Mouse (Mus musculus) hindbrain, embryonic 10.5 days (tissue): Measurements from ENCODE around the gene Gca. TPM values are rescaled to one million over a fixed set of nuclear protein-coding genes. Genes with fewer than 3 reads are reported as not detected.

Source experiments
- DNase-seq: peaks from one replicate; pipeline ENCODE4 v3.0.0-alpha.2; 2017; ENCODE audit warnings: low spot score
- H3K27ac ChIP-seq: fragments of 300-500 bp; sonication (generic); 2 replicates; pipeline ENCODE4 v1.5.1; 2016; ENCODE audit warnings: mild to moderate bottlenecking, moderate library complexity
- H3K27me3 ChIP-seq: fragments of 300-500 bp; sonication (generic); 2 replicates; pipeline ENCODE4 v1.6.1; 2016; ENCODE audit warnings: mild to moderate bottlenecking; ENCODE audit not compliant: poor library complexity, insufficient read depth, severe bottlenecking
- H3K36me3 ChIP-seq: fragments of 300-500 bp; sonication (generic); 2 replicates; pipeline ENCODE4 v1.6.1; 2016; ENCODE audit warnings: mild to moderate bottlenecking, moderate library complexity
- H3K4me1 ChIP-seq: fragments of 300-500 bp; sonication (generic); replicated peaks from 2 replicates; pipeline ENCODE4 v1.6.1; 2016; ENCODE audit warnings: mild to moderate bottlenecking
- H3K4me3 ChIP-seq: fragments of 300-500 bp; sonication (generic); 2 replicates; pipeline ENCODE4 v1.5.1; 2016; ENCODE audit warnings: mild to moderate bottlenecking, moderate library complexity
- H3K9me3 ChIP-seq: fragments of 300-500 bp; sonication (generic); 2 replicates; pipeline ENCODE4 v1.6.1; 2016; ENCODE audit warnings: mild to moderate bottlenecking, moderate library complexity
- WGBS: fragments of 180-500 bp; shearing (Covaris S2); methylation state at CpG from one replicate; pipeline ENCODE4 v1.1.7; 2016; 5-methylcytosine and 5-hydroxymethylcytosine counted together
- polyA plus RNA-seq: library from polyadenylated mRNA; unstranded; fragments of >200 nt; fragmentation: Nextera tagmentation; extraction: Ambion mirVana; gene quantifications from 2 replicates; pipeline ENCODE4 v1.2.1, GENCODE M21; 2016

Gca gene
- polyA plus RNA-seq, 1 experiment from 2014 or later, result 2.3 TPM

DNA sequence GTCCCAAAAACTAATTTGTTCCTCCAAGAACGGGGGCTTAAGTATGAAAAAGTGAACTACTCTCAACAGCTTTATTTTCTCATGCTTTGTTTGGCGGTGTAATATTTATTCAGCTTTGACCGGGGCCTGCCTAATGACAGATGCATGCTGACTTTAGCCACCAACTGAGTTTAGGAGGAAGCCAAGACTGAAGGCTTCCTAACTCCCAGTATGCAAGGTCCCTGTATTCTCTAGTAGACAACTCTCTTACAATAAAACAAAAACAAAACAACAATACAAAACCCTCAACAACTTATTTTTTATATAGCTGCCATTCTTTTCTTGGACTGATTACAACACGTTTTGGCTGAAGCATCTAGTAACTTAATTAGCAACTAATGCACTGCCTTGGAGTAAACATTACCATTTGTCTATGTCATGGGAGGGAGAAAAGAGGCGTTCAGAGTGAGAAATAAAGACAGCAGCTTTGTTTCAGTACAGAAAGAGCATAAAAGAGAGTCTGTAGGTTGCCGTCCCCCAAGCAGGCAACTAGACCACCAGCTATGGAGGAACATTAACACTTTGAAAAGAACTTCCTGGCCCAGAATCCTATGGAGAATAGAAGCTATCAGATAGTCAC is 17.3 kb upstream of the Gca start:
- Histone ChIP-seq H3K36me3 (no peaks in the 10 kb centered on the region), H3K4me1 (peaks cover 19% of the 10 kb centered on the region), H3K27ac (peak overlapping the region; percentile 83), H3K9me3 (no peaks in the 10 kb centered on the region), H3K4me3 (peak overlapping the region; percentile 61), H3K27me3 (peaks cover 16% of the 10 kb centered on the region; the same call in 1 of the 2 replicates)
- WGBS, result 14% methylated on average over 6 of the region's 6 CpGs
- no peak for DNase-seq

- no peaks in the 10 kb centered on the region for H3K9me3 ChIP-seq
- no peak for DNase-seq
- H3K27me3 ChIP-seq, result no peaks in the 10 kb centered on the region
- H3K4me3 ChIP-seq, result no peak overlapping the region
- 76% methylated on average over 4 of the region's 4 CpGs for WGBS
- H3K36me3 ChIP-seq, result no peaks in the 10 kb centered on the region
- no peak overlapping the region for H3K27ac ChIP-seq
- peaks cover 5% of the 10 kb centered on the region; the same call in 1 of the 2 replicates for H3K4me1 ChIP-seq
Measured at GRCm38 (mm10) chr2:62651890-62652289, 12.2 kb upstream of the Gca start.

DNA sequence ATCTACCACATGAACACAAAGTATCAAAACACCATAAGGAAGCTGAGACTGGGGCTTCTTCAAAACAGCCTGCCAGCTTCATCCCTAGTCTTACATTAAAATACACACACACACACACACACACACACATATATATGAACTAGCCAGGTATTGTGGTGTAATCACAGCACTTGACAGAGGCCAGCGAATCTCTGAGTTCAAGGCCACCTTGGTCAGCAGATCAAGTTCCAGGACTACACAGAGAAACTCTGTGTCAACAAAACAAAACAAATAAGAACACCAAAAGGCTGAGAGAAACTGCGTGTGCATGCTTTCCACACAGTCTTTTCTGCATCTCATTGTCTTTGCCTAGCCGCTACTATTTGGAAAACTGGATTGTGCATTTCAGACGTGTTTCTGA is 11.6 kb upstream of the Gca start:
- Histone ChIP-seq H3K27ac (no peak overlapping the region), H3K9me3 (no peaks in the 10 kb centered on the region), H3K27me3 (no peaks in the 10 kb centered on the region), H3K36me3 (no peaks in the 10 kb centered on the region), H3K4me3 (no peak overlapping the region), H3K4me1 (no peaks in the 10 kb centered on the region)
- no peak for DNase-seq
- 85% methylated on average over 4 of the region's 4 CpGs for WGBS

GRCm38 (mm10) chr2:62654519-62655338 is 9.4 kb upstream of the Gca start:
- Histone ChIP-seq H3K4me1 (no peaks in the 10 kb centered on the region), H3K36me3 (no peaks in the 10 kb centered on the region), H3K27me3 (no peaks in the 10 kb centered on the region), H3K27ac (no peak overlapping the region), H3K9me3 (no peaks in the 10 kb centered on the region), H3K4me3 (no peak overlapping the region)
- 53% methylated on average over 7 of the region's 7 CpGs for WGBS
- peak; percentile 26 for DNase-seq

DNA sequence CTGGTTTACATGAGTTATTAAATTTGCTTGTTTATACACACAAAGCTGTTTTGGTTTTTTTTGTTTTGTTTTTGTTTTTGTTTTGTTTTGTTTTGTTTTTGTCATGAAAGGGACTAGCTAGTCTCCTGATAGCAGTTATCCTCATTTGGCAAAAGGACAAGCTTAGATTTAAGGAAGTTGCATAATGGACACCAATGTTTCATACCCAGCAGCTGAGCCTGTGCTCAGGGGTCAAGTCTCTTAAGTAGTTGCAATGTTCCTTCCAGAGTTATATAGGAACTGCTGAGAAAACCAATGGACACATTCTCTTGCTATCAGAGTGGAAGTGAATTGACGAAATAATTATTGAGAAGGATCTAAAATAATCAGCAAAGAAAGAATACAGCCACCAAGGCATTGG is 8.0 kb upstream of the Gca start:
- no peak for DNase-seq
- no peaks in the 10 kb centered on the region for H3K4me1 ChIP-seq
- H3K27me3 ChIP-seq, result no peaks in the 10 kb centered on the region
- no peak overlapping the region for H3K27ac ChIP-seq
- H3K4me3 ChIP-seq, result no peak overlapping the region
- H3K9me3 ChIP-seq, result no peaks in the 10 kb centered on the region
- H3K36me3 ChIP-seq, result no peaks in the 10 kb centered on the region
- WGBS, result 76% methylated on average over 1 of the region's 1 CpGs

DNA sequence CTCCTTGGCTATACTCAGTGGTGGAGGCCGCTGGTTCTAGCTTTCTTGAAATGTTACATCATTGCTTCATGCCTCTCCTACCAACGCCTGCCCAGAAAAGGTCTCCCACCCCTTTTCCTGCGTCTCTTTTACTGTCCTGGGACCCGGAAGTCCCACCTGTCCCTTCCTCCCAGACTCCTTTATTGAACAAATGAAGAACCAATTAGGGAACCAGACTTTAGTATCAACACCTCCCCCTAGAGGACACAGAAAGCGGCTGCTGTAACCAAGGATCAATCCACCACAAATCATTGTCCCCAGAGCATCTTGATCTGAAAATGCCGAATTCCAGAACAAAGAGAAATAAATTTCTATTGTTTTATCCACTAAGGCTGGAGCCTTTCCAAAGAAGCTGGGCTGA is 3.5 kb upstream of the Gca start:
- no peaks in the 10 kb centered on the region for H3K9me3 ChIP-seq
- H3K4me3 ChIP-seq, result no peak overlapping the region
- no peak overlapping the region for H3K27ac ChIP-seq
- no peaks in the 10 kb centered on the region for H3K36me3 ChIP-seq
- H3K4me1 ChIP-seq, result peaks cover 7% of the 10 kb centered on the region; the same call in 1 of the 2 replicates
- H3K27me3 ChIP-seq, result peaks cover 14% of the 10 kb centered on the region
- WGBS, result 53% methylated on average over 6 of the region's 6 CpGs
- DNase-seq, result no peak

- no peak for DNase-seq
- WGBS, result 86% methylated on average over 3 of the region's 3 CpGs
- Histone ChIP-seq H3K36me3 (no peaks in the 10 kb centered on the region), H3K9me3 (no peaks in the 10 kb centered on the region), H3K4me1 (peaks cover 7% of the 10 kb centered on the region; the same call in 1 of the 2 replicates), H3K27me3 (peaks cover 15% of the 10 kb centered on the region), H3K4me3 (no peak overlapping the region), H3K27ac (no peak overlapping the region)
Measured at GRCm38 (mm10) chr2:62662560-62662959, 1.5 kb upstream of the Gca start.

DNA sequence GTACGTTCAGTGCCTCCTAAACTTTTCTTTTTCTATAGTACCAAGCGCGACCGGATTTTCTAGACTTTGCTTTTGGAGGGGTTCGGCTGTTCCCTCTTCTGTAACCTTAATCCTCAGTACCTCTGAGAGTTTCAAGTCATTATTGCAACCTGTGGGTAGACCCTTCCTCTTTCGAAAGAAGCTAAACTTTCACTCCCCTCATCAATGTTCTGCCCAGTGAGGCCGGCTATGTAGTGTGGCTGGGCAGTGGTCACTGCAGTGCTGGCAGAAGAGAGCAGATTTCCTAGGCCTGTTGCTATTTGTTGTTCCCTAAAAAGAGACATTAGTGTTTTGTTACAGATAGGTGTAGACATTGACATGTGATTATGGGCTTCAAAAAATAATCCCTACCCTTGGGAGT is 754 bp downstream of the Gca start:
- Histone ChIP-seq H3K27me3 (peaks cover 15% of the 10 kb centered on the region), H3K9me3 (no peaks in the 10 kb centered on the region), H3K4me1 (peaks cover 7% of the 10 kb centered on the region; the same call in 1 of the 2 replicates), H3K4me3 (peak overlapping the region; percentile 72), H3K27ac (no peak overlapping the region), H3K36me3 (no peaks in the 10 kb centered on the region)
- DNase-seq, result no peak
- WGBS, result 67% methylated on average over 7 of the region's 7 CpGs

DNA sequence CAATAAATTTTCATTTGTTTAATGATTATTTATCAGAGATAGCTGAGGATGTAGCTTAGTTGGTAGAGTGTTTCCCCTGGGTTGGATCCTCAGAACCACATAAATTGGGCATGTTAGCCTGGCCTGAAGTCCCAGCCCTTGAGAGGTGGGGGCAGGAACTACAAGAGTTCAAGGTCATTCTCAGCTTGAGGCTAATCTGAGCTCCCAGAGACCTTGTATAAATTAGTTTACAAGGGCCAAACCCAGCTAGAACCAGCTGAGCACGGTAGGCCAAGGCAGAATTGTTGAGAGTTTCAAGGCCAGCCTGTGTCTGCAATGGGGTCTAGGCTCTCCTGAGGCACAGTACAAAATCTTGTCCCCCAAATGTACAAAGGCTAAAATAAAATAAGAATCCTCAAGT is 1.5 kb downstream of the Gca start:
- DNase-seq, result no peak
- H3K4me1 ChIP-seq, result peaks cover 7% of the 10 kb centered on the region; the same call in 1 of the 2 replicates
- peaks cover 15% of the 10 kb centered on the region for H3K27me3 ChIP-seq
- no peak overlapping the region for H3K27ac ChIP-seq
- no peak overlapping the region for H3K4me3 ChIP-seq
- 50% methylated on average over 1 of the region's 1 CpGs for WGBS
- no peaks in the 10 kb centered on the region for H3K9me3 ChIP-seq
- H3K36me3 ChIP-seq, result no peaks in the 10 kb centered on the region

DNA sequence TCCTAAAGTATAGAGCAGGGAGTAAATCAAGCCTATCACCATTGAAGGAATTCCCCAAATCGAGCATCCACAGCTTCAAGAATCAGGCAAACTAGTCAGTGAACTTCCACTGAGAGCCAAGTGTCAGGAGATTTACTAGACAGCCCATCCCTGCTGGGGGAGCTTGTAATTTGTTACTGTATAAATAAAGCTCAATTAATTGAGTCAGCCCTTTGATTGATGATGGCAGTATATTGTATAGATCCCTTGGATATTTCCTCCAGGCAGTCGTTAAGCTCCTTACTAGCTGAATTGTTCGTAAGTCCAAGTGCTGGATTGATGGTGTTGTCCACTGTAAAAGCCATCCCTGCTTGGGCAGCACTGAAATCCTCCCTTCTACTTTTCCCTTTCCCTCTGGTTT is 5.8 kb downstream of the Gca start:
- H3K36me3 ChIP-seq, result no peaks in the 10 kb centered on the region
- no peak overlapping the region for H3K4me3 ChIP-seq
- H3K27me3 ChIP-seq, result peaks cover 8% of the 10 kb centered on the region
- DNase-seq, result no peak
- 85% methylated on average over 3 of the region's 3 CpGs for WGBS
- H3K9me3 ChIP-seq, result no peaks in the 10 kb centered on the region
- no peaks in the 10 kb centered on the region for H3K4me1 ChIP-seq
- H3K27ac ChIP-seq, result no peak overlapping the region

DNA sequence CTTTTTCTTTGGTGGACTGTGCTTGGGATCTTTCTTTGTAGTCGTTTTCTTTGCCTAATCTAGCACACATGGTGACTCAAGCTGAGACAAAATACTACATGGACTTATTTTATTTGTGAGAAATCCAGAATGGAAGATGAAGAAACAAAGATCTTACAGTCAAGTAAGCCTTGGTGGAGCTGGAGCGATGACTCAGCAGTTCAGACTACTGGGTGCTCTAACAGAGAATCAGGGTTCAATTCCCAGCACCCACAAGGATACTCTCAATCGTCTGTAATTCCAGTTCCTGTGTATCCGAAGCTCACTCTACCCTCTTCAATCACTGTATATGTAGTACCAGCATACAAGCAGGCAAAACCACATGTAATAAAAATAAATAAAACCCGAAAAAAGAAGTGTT is 6.2 kb downstream of the Gca start:
- no peaks in the 10 kb centered on the region for H3K36me3 ChIP-seq
- WGBS, result 85% methylated on average over 5 of the region's 5 CpGs

GRCm38 (mm10) chr2:62670767-62671166 is 6.7 kb downstream of the Gca start:
- H3K27me3 ChIP-seq, result no peaks in the 10 kb centered on the region
- no peak overlapping the region for H3K4me3 ChIP-seq
- H3K36me3 ChIP-seq, result no peaks in the 10 kb centered on the region
- no peak overlapping the region for H3K27ac ChIP-seq
- H3K4me1 ChIP-seq, result no peaks in the 10 kb centered on the region
- WGBS, result 78% methylated on average over 4 of the region's 4 CpGs
- no peak for DNase-seq
- H3K9me3 ChIP-seq, result no peaks in the 10 kb centered on the region

More for the DNA sequence above, 6.2 kb downstream of the Gca start:
- H3K4me1 ChIP-seq, result no peaks in the 10 kb centered on the region
- H3K4me3 ChIP-seq, result no peak overlapping the region
- H3K9me3 ChIP-seq, result no peaks in the 10 kb centered on the region
- 0 out of 2 replicates have a peak, but pooled peaks cover 4% of the 10 kb centered on the region for H3K27me3 ChIP-seq
- no peak overlapping the region for H3K27ac ChIP-seq
- no peak for DNase-seq

- H3K27ac ChIP-seq, result no peak overlapping the region
- no peaks in the 10 kb centered on the region for H3K9me3 ChIP-seq
- H3K4me3 ChIP-seq, result no peak overlapping the region
- 93% methylated on average over 5 of the region's 5 CpGs for WGBS
- H3K36me3 ChIP-seq, result no peaks in the 10 kb centered on the region
- no peaks in the 10 kb centered on the region for H3K4me1 ChIP-seq
- no peak for DNase-seq
- H3K27me3 ChIP-seq, result no peaks in the 10 kb centered on the region
Measured at GRCm38 (mm10) chr2:62672788-62673187, 8.7 kb downstream of the Gca start.
